Mouse (Mus musculus) heart, postnatal 0 days (tissue): ENCODE results near the gene Fryl.

Experiments
- CTCF ChIP-seq: IDR thresholded peaks from 2 replicates; pipeline ENCODE4 v1.5.1; 2016; ENCODE audit warnings: antibody characterized with exemption, control low read depth, low read depth
- EP300 ChIP-seq: IDR thresholded peaks from 2 replicates; pipeline ENCODE4 v1.6.1; 2016; ENCODE audit warnings: antibody characterized with exemption, low read depth

- no peak for TF ChIP-seq CTCF
- TF ChIP-seq EP300: no peak
These were observed 3.7 kb downstream of the Fryl start for GRCm38 (mm10) chr5:73252739-73253138.
